ENCODE assay signal across 24 mouse cellular contexts in the genomic region with DNA sequence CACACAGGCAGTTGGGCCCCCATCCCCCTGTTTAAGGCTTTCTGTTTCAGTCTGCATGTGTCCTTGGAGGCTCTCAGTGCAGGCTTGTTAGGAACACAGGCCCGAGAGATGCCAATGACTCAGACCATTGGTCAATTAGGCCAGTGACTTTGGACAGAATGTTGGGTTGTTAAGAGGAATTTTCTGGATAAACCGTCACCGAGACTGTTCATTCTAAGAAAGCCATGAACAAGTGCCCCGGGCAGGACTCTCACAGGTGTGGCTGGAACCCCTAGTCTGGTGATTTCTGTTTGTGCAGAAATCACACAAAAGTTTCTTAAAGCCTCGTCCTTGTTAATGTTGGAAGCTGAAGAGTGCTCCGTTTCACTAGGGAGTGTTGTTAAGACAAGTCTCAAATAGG.
DNase-seq lines count a peak whose midpoint lies in the region; ATAC-seq and TF ChIP-seq lines count a peak whose summit lies in the region.
"Had no signal": no experiment of that assay in that cellular context is flagged by ENCODE, and none has a peak within 500 bp of the region (broad histone marks: within the 10 kb centered on the region; RNA-seq: fewer than 3 reads in every experiment).

No protein-coding gene starts in this region.

- peak; percentile 19 for DNase-seq in adrenal gland, postnatal 14 days
- DNase-seq in adrenal gland, adult 8-10 months: no peak
- DNase-seq in limb, embryonic 10.5 days (ENCODE audit: low spot score): no peak
- DNase-seq in midbrain, embryonic 11.5 days (ENCODE audit: low spot score, missing footprints): peak; percentile 75
- DNase-seq in midbrain, embryonic 10.5 days (ENCODE audit: low spot score): no peak
- DNase-seq in hindbrain, postnatal 0 days (ENCODE audit: low spot score): no peak
- DNase-seq: cerebellum, adult 11-12 months; cerebellum, adult 9-11 months; gastrocnemius, adult 2 months; kidney, adult 18-20 months; kidney, postnatal 25 days; liver, postnatal 0 days; right cerebral cortex, postnatal 4 days; thymus, adult 18-20 months; thymus, postnatal 25 days had no signal

- H3K36me3 ChIP-seq in limb, embryonic 12.5 days: no peaks in the 10 kb centered on the region
- no peaks in the 10 kb centered on the region for H3K36me3 ChIP-seq in limb, embryonic 10.5 days
- no peaks in the 10 kb centered on the region for H3K36me3 ChIP-seq in midbrain, embryonic 11.5 days (ENCODE audit: control insufficient read depth, insufficient read depth, low read length)
- no peaks in the 10 kb centered on the region for H3K36me3 ChIP-seq in midbrain, embryonic 10.5 days
- H3K36me3 ChIP-seq in hindbrain, postnatal 0 days (ENCODE audit: insufficient read depth, low read length): no peaks in the 10 kb centered on the region
- H3K36me3 ChIP-seq: embryonic facial prominence, embryonic 13.5 days; G1E; hindbrain, embryonic 15.5 days; kidney, embryonic 15.5 days; liver, embryonic 12.5 days had no signal

- H3K4me1 ChIP-seq in limb, embryonic 12.5 days (replicated peaks): no peaks in the 10 kb centered on the region
- peaks cover 9% of the 10 kb centered on the region for H3K4me1 ChIP-seq in limb, embryonic 10.5 days
- no peaks in the 10 kb centered on the region for H3K4me1 ChIP-seq in midbrain, embryonic 11.5 days (ENCODE audit: control insufficient read depth, insufficient read depth, low read length)
- peaks cover 12% of the 10 kb centered on the region for H3K4me1 ChIP-seq in midbrain, embryonic 10.5 days
- no peaks in the 10 kb centered on the region for H3K4me1 ChIP-seq in hindbrain, postnatal 0 days (ENCODE audit: insufficient read depth, low read length)
- H3K4me1 ChIP-seq: liver, embryonic 12.5 days had no signal

- H3K4me3 ChIP-seq in limb, embryonic 12.5 days (replicated peaks): no peak overlapping the region
- H3K4me3 ChIP-seq in limb, embryonic 10.5 days: no peak overlapping the region
- no peak overlapping the region for H3K4me3 ChIP-seq in midbrain, embryonic 11.5 days (ENCODE audit: low read depth, low read length)
- no peak overlapping the region for H3K4me3 ChIP-seq in midbrain, embryonic 10.5 days
- H3K4me3 ChIP-seq in hindbrain, postnatal 0 days (ENCODE audit: low read length): no peak overlapping the region
- H3K4me3 ChIP-seq: embryonic facial prominence, embryonic 13.5 days; gastrocnemius, adult 2 months; hindbrain, embryonic 15.5 days; kidney, embryonic 15.5 days; liver, embryonic 12.5 days had no signal

- no peak for ATAC-seq in limb, embryonic 12.5 days (ENCODE audit: insufficient number of reproducible peaks, insufficient read depth, low FRiP score, low TSS enrichment, low read depth)
- ATAC-seq in midbrain, embryonic 11.5 days (ENCODE audit: low FRiP score): no peak
- no peak for ATAC-seq in hindbrain, postnatal 0 days
- ATAC-seq: forebrain, embryonic 16.5 days; liver, embryonic 12.5 days; liver, postnatal 0 days; midbrain, embryonic 16.5 days had no signal

- H3K9ac ChIP-seq in limb, embryonic 12.5 days (replicated peaks): no peak overlapping the region
- no peak overlapping the region for H3K9ac ChIP-seq in midbrain, embryonic 11.5 days (ENCODE audit: low read length)
- H3K9ac ChIP-seq in hindbrain, postnatal 0 days (replicated peaks; ENCODE audit: low read length): no peak overlapping the region
- H3K9ac ChIP-seq: embryonic facial prominence, embryonic 13.5 days; hindbrain, embryonic 15.5 days; kidney, embryonic 15.5 days; liver, embryonic 12.5 days; liver, postnatal 0 days had no signal

- peaks cover 5% of the 10 kb centered on the region; the same call in 1 of the 2 replicates for H3K27me3 ChIP-seq in limb, embryonic 12.5 days
- H3K27me3 ChIP-seq in limb, embryonic 10.5 days (ENCODE audit: low read depth, poor library complexity, severe bottlenecking): no peaks in the 10 kb centered on the region
- no peaks in the 10 kb centered on the region for H3K27me3 ChIP-seq in midbrain, embryonic 11.5 days (ENCODE audit: control insufficient read depth, insufficient read depth, low read length)
- H3K27me3 ChIP-seq in midbrain, embryonic 10.5 days (ENCODE audit: low read depth, poor library complexity, severe bottlenecking): no peaks in the 10 kb centered on the region
- H3K27me3 ChIP-seq in hindbrain, postnatal 0 days (ENCODE audit: insufficient read depth, low read length): no peaks in the 10 kb centered on the region
- H3K27me3 ChIP-seq: embryonic facial prominence, embryonic 13.5 days; hindbrain, embryonic 15.5 days; kidney, embryonic 15.5 days; liver, embryonic 12.5 days had no signal

- no peak for TF ChIP-seq CTCF in hindbrain, postnatal 0 days (IDR thresholded peaks at IDR 0.05; ENCODE audit: low read depth)

- H3K4me2 ChIP-seq in limb, embryonic 12.5 days: no peak overlapping the region
- H3K4me2 ChIP-seq in midbrain, embryonic 11.5 days: no peak overlapping the region
- H3K4me2 ChIP-seq in hindbrain, postnatal 0 days (ENCODE audit: low read depth, low read length): no peak overlapping the region
- H3K4me2 ChIP-seq: embryonic facial prominence, embryonic 13.5 days; hindbrain, embryonic 15.5 days; kidney, embryonic 15.5 days; liver, embryonic 12.5 days had no signal

- WGBS in limb, embryonic 12.5 days: 70% methylated on average over 6 of the region's 6 CpGs
- WGBS in limb, embryonic 10.5 days: 77% methylated on average over 6 of the region's 6 CpGs
- WGBS in midbrain, embryonic 11.5 days: 86% methylated on average over 6 of the region's 6 CpGs
- 84% methylated on average over 6 of the region's 6 CpGs for WGBS in midbrain, embryonic 10.5 days
- 80% methylated on average over 6 of the region's 6 CpGs for WGBS in hindbrain, postnatal 0 days

- no peaks in the 10 kb centered on the region for H3K9me3 ChIP-seq in limb, embryonic 12.5 days
- H3K9me3 ChIP-seq in limb, embryonic 10.5 days (replicated peaks): no peaks in the 10 kb centered on the region
- H3K9me3 ChIP-seq in midbrain, embryonic 11.5 days (ENCODE audit: control insufficient read depth, low read length): no peaks in the 10 kb centered on the region
- H3K9me3 ChIP-seq in midbrain, embryonic 10.5 days (replicated peaks): no peaks in the 10 kb centered on the region
- no peaks in the 10 kb centered on the region for H3K9me3 ChIP-seq in hindbrain, postnatal 0 days (ENCODE audit: low read length)
- H3K9me3 ChIP-seq: embryonic facial prominence, embryonic 13.5 days; hindbrain, embryonic 15.5 days; kidney, embryonic 15.5 days; liver, embryonic 12.5 days had no signal

- H3K27ac ChIP-seq in limb, embryonic 12.5 days: peak overlapping the region; percentile 7; the same call in 1 of the 2 replicates
- no peak overlapping the region for H3K27ac ChIP-seq in limb, embryonic 10.5 days
- H3K27ac ChIP-seq in midbrain, embryonic 11.5 days (ENCODE audit: low read depth, low read length): no peak overlapping the region
- no peak overlapping the region for H3K27ac ChIP-seq in midbrain, embryonic 10.5 days (replicated peaks)
- H3K27ac ChIP-seq in hindbrain, postnatal 0 days: no peak overlapping the region
- H3K27ac ChIP-seq: embryonic facial prominence, embryonic 13.5 days; gastrocnemius, adult 2 months; hindbrain, embryonic 15.5 days; liver, embryonic 12.5 days; stomach, postnatal 0 days had no signal

Comparison
In these comparisons a context has a peak if more than half of its experiments do, and no peak if none do; other contexts are left out.
1. DNase-seq: peak in adrenal gland, postnatal 14 days (single experiment) and midbrain, embryonic 11.5 days (single experiment); none in adrenal gland, adult 8-10 months (single experiment), limb, embryonic 10.5 days (single experiment), midbrain, embryonic 10.5 days (single experiment) and hindbrain, postnatal 0 days (single experiment).